Mouse (Mus musculus) right cerebral cortex, postnatal 25 days (tissue): ENCODE results near the gene Ebf1.

ENCODE experiments used
- DNase-seq: peaks from one replicate; pipeline ENCODE4 v3.0.0; 2022

Ebf1 gene

GRCm38 (mm10) chr11:44741042-44741491 lies 124.0 kb downstream of the Ebf1 start:
- DNase-seq = no peak

- DNase-seq = no peak
Observed at GRCm38 (mm10) chr11:44744446-44744845, 127.3 kb downstream of the Ebf1 start.

GRCm38 (mm10) chr11:44745946-44746345 lies 128.8 kb downstream of the Ebf1 start:
- no peak for DNase-seq

GRCm38 (mm10) chr11:44746731-44747130 lies 129.6 kb downstream of the Ebf1 start:
- no peak for DNase-seq

- DNase-seq = no peak
Observed at GRCm38 (mm10) chr11:44749309-44749708, 132.2 kb downstream of the Ebf1 start.

GRCm38 (mm10) chr11:44754336-44754735 lies 137.2 kb downstream of the Ebf1 start:
- no peak for DNase-seq

GRCm38 (mm10) chr11:44756321-44756720 lies 139.2 kb downstream of the Ebf1 start:
- DNase-seq = no peak

- DNase-seq = no peak
Observed at GRCm38 (mm10) chr11:44758857-44759256, 141.7 kb downstream of the Ebf1 start.

- no peak for DNase-seq
Observed at GRCm38 (mm10) chr11:44761128-44761996, 144.2 kb downstream of the Ebf1 start.

- DNase-seq = no peak
Observed at GRCm38 (mm10) chr11:44763992-44764835, 147.1 kb downstream of the Ebf1 start.

- DNase-seq = no peak
Observed at GRCm38 (mm10) chr11:44764988-44765387, 147.9 kb downstream of the Ebf1 start.

- DNase-seq = no peak
Observed at GRCm38 (mm10) chr11:44766246-44766645, 149.1 kb downstream of the Ebf1 start.

GRCm38 (mm10) chr11:44767322-44767721 lies 150.2 kb downstream of the Ebf1 start:
- no peak for DNase-seq

- DNase-seq = no peak
Observed at GRCm38 (mm10) chr11:44768346-44768745, 151.2 kb downstream of the Ebf1 start.

GRCm38 (mm10) chr11:44770989-44771564 lies 154.0 kb downstream of the Ebf1 start:
- DNase-seq = no peak

- DNase-seq = no peak
Observed at GRCm38 (mm10) chr11:44774411-44774810, 157.3 kb downstream of the Ebf1 start.

GRCm38 (mm10) chr11:44775549-44775948 lies 158.4 kb downstream of the Ebf1 start:
- no peak for DNase-seq

- no peak for DNase-seq
Observed at GRCm38 (mm10) chr11:44776556-44776955, 159.4 kb downstream of the Ebf1 start.

GRCm38 (mm10) chr11:44777331-44778310 lies 160.5 kb downstream of the Ebf1 start:
- DNase-seq = no peak

GRCm38 (mm10) chr11:44779030-44779429 lies 161.9 kb downstream of the Ebf1 start:
- no peak for DNase-seq

- DNase-seq = no peak
Observed at GRCm38 (mm10) chr11:44784255-44785029, 167.3 kb downstream of the Ebf1 start.
